Mouse (Mus musculus): ENCODE results near the gene Klhl11. TPM values are rescaled to one million over a fixed set of nuclear protein-coding genes. Genes with fewer than 3 reads are reported as not detected.

Klhl11 gene
- polyA plus RNA-seq, 1 experiment from 2014 or later: 8.2 TPM

GRCm38 (mm10) chr11:100504990-100505660, 32.6 kb upstream of the Klhl11 start:
- ATAC-seq (ENCODE audit: insufficient number of reproducible peaks, low FRiP score, low TSS enrichment, low read depth): no peak
- no peak overlapping the region for H3K4me3 ChIP-seq (replicated peaks)
- H3K4me2 ChIP-seq (replicated peaks): no peak overlapping the region
- peaks cover 95% of the 10 kb centered on the region for H3K36me3 ChIP-seq
- H3K9ac ChIP-seq: no peak overlapping the region
- no peak overlapping the region for H3K27ac ChIP-seq (replicated peaks)
- H3K9me3 ChIP-seq (replicated peaks): no peaks in the 10 kb centered on the region
- H3K4me1 ChIP-seq: no peaks in the 10 kb centered on the region
- 90% methylated on average over 12 of the region's 12 CpGs for WGBS
- no peaks in the 10 kb centered on the region for H3K27me3 ChIP-seq

- ATAC-seq (ENCODE audit: insufficient number of reproducible peaks, low FRiP score, low TSS enrichment, low read depth): no peak
- H3K9me3 ChIP-seq (replicated peaks): no peaks in the 10 kb centered on the region
- no peak overlapping the region for H3K27ac ChIP-seq (replicated peaks)
- no peak overlapping the region for H3K4me3 ChIP-seq (replicated peaks)
- H3K9ac ChIP-seq: no peak overlapping the region
- 38% methylated on average over 6 of the region's 6 CpGs for WGBS
- no peaks in the 10 kb centered on the region for H3K4me1 ChIP-seq
- H3K36me3 ChIP-seq: peaks cover 98% of the 10 kb centered on the region
- H3K27me3 ChIP-seq: no peaks in the 10 kb centered on the region
- no peak overlapping the region for H3K4me2 ChIP-seq (replicated peaks)
Measured at GRCm38 (mm10) chr11:100501321-100501720, 28.8 kb upstream of the Klhl11 start.

- H3K27me3 ChIP-seq: no peaks in the 10 kb centered on the region
- no peak overlapping the region for H3K4me2 ChIP-seq (replicated peaks)
- WGBS: 84% methylated on average over 7 of the region's 7 CpGs
- no peak for ATAC-seq (ENCODE audit: insufficient number of reproducible peaks, low FRiP score, low TSS enrichment, low read depth)
- peaks cover 98% of the 10 kb centered on the region for H3K36me3 ChIP-seq
- H3K4me3 ChIP-seq (replicated peaks): no peak overlapping the region
- H3K27ac ChIP-seq (replicated peaks): no peak overlapping the region
- no peaks in the 10 kb centered on the region for H3K9me3 ChIP-seq (replicated peaks)
- no peaks in the 10 kb centered on the region for H3K4me1 ChIP-seq
- no peak overlapping the region for H3K9ac ChIP-seq
Measured at GRCm38 (mm10) chr11:100500651-100501050, 28.1 kb upstream of the Klhl11 start.

- Histone ChIP-seq H3K4me2 (replicated peaks) (no peak overlapping the region), H3K27me3 (no peaks in the 10 kb centered on the region), H3K9me3 (replicated peaks) (no peaks in the 10 kb centered on the region), H3K36me3 (peaks cover 98% of the 10 kb centered on the region), H3K4me3 (replicated peaks) (no peak overlapping the region), H3K9ac (no peak overlapping the region), H3K4me1 (no peaks in the 10 kb centered on the region), H3K27ac (replicated peaks) (no peak overlapping the region)
- no peak for ATAC-seq (ENCODE audit: insufficient number of reproducible peaks, low FRiP score, low TSS enrichment, low read depth)
- WGBS: 93% methylated on average over 3 of the region's 3 CpGs
Measured at GRCm38 (mm10) chr11:100500241-100500640, 27.7 kb upstream of the Klhl11 start.

- H3K4me2 ChIP-seq (replicated peaks): no peak overlapping the region
- 88% methylated on average over 12 of the region's 12 CpGs for WGBS
Measured at GRCm38 (mm10) chr11:100493771-100494170, 21.2 kb upstream of the Klhl11 start.

GRCm38 (mm10) chr11:100490951-100491350, 18.4 kb upstream of the Klhl11 start:
- Histone ChIP-seq H3K4me1 (no peaks in the 10 kb centered on the region), H3K9ac (no peak overlapping the region), H3K9me3 (replicated peaks) (no peaks in the 10 kb centered on the region), H3K4me3 (replicated peaks) (no peak overlapping the region), H3K27ac (replicated peaks) (no peak overlapping the region), H3K27me3 (no peaks in the 10 kb centered on the region), H3K36me3 (peaks cover 94% of the 10 kb centered on the region), H3K4me2 (replicated peaks) (no peak overlapping the region)
- WGBS: 90% methylated on average over 6 of the region's 6 CpGs
- ATAC-seq (ENCODE audit: insufficient number of reproducible peaks, low FRiP score, low TSS enrichment, low read depth): no peak

More at GRCm38 (mm10) chr11:100493771-100494170, 21.2 kb upstream of the Klhl11 start:
- no peak overlapping the region for H3K9ac ChIP-seq
- no peak; the same call in 1 of the 2 replicates for ATAC-seq (ENCODE audit: insufficient number of reproducible peaks, low FRiP score, low TSS enrichment, low read depth)
- H3K4me3 ChIP-seq (replicated peaks): no peak overlapping the region
- H3K9me3 ChIP-seq (replicated peaks): no peaks in the 10 kb centered on the region
- H3K4me1 ChIP-seq: no peaks in the 10 kb centered on the region
- no peak overlapping the region for H3K27ac ChIP-seq (replicated peaks)
- peaks cover 94% of the 10 kb centered on the region for H3K36me3 ChIP-seq
- no peaks in the 10 kb centered on the region for H3K27me3 ChIP-seq

- WGBS: 87% methylated on average over 8 of the region's 8 CpGs
Measured at GRCm38 (mm10) chr11:100485801-100486538, 13.4 kb upstream of the Klhl11 start.

GRCm38 (mm10) chr11:100484461-100484860, 11.9 kb upstream of the Klhl11 start:
- no peaks in the 10 kb centered on the region for H3K27me3 ChIP-seq
- peaks cover 99% of the 10 kb centered on the region for H3K36me3 ChIP-seq
- 98% methylated on average over 3 of the region's 3 CpGs for WGBS

More at GRCm38 (mm10) chr11:100485801-100486538, 13.4 kb upstream of the Klhl11 start:
- Histone ChIP-seq H3K4me1 (no peaks in the 10 kb centered on the region), H3K27ac (replicated peaks) (no peak overlapping the region; the same call in 1 of the 2 replicates), H3K9ac (no peak overlapping the region), H3K4me2 (replicated peaks) (no peak overlapping the region), H3K9me3 (replicated peaks) (no peaks in the 10 kb centered on the region), H3K36me3 (peaks cover 98% of the 10 kb centered on the region), H3K4me3 (replicated peaks) (no peak overlapping the region), H3K27me3 (no peaks in the 10 kb centered on the region)
- no peak for ATAC-seq (ENCODE audit: insufficient number of reproducible peaks, low FRiP score, low TSS enrichment, low read depth)

GRCm38 (mm10) chr11:100479152-100479551, 6.6 kb upstream of the Klhl11 start:
- no peaks in the 10 kb centered on the region for H3K27me3 ChIP-seq
- 56% methylated on average over 7 of the region's 7 CpGs for WGBS
- ATAC-seq (ENCODE audit: insufficient number of reproducible peaks, low FRiP score, low TSS enrichment, low read depth): no peak
- H3K9ac ChIP-seq: no peak overlapping the region
- no peaks in the 10 kb centered on the region for H3K9me3 ChIP-seq (replicated peaks)
- H3K36me3 ChIP-seq: peaks cover 79% of the 10 kb centered on the region
- H3K4me1 ChIP-seq: no peaks in the 10 kb centered on the region
- H3K4me3 ChIP-seq (replicated peaks): no peak overlapping the region
- no peak overlapping the region for H3K4me2 ChIP-seq (replicated peaks)
- no peak overlapping the region for H3K27ac ChIP-seq (replicated peaks)

More at GRCm38 (mm10) chr11:100484461-100484860, 11.9 kb upstream of the Klhl11 start:
- Histone ChIP-seq H3K9ac (no peak overlapping the region), H3K4me3 (replicated peaks) (no peak overlapping the region), H3K4me2 (replicated peaks) (no peak overlapping the region), H3K27ac (replicated peaks) (no peak overlapping the region), H3K4me1 (no peaks in the 10 kb centered on the region), H3K9me3 (replicated peaks) (no peaks in the 10 kb centered on the region)
- no peak for ATAC-seq (ENCODE audit: insufficient number of reproducible peaks, low FRiP score, low TSS enrichment, low read depth)

GRCm38 (mm10) chr11:100476281-100476680, 3.7 kb upstream of the Klhl11 start:
- no peaks in the 10 kb centered on the region for H3K9me3 ChIP-seq (replicated peaks)
- no peak overlapping the region for H3K4me2 ChIP-seq (replicated peaks)
- 89% methylated on average over 5 of the region's 5 CpGs for WGBS
- no peak overlapping the region for H3K4me3 ChIP-seq (replicated peaks)
- no peaks in the 10 kb centered on the region for H3K27me3 ChIP-seq
- peaks cover 4% of the 10 kb centered on the region for H3K4me1 ChIP-seq
- no peak for ATAC-seq (ENCODE audit: insufficient number of reproducible peaks, low FRiP score, low TSS enrichment, low read depth)
- peaks cover 51% of the 10 kb centered on the region for H3K36me3 ChIP-seq
- H3K9ac ChIP-seq: no peak overlapping the region
- H3K27ac ChIP-seq (replicated peaks): no peak overlapping the region

- ATAC-seq (ENCODE audit: insufficient number of reproducible peaks, low FRiP score, low TSS enrichment, low read depth): no peak
- Histone ChIP-seq H3K27ac (replicated peaks) (no peak overlapping the region), H3K4me2 (replicated peaks) (0 out of 2 replicates have a peak overlapping the region, but pooled peaks have one; percentile 92), H3K27me3 (no peaks in the 10 kb centered on the region), H3K9me3 (replicated peaks) (no peaks in the 10 kb centered on the region), H3K9ac (no peak overlapping the region), H3K4me1 (peaks cover 22% of the 10 kb centered on the region), H3K36me3 (peaks cover 19% of the 10 kb centered on the region), H3K4me3 (replicated peaks) (peak overlapping the region; percentile 92)
- 34% methylated on average over 5 of the region's 5 CpGs for WGBS
Measured at GRCm38 (mm10) chr11:100472935-100473295, 374 bp upstream of the Klhl11 start.

Data from embryonic facial prominence, embryonic 15.5 days (tissue).